Mouse (Mus musculus) lung, postnatal 0 days (tissue): ENCODE measurements around the gene Sfi1.
"Not testable (repeated sequence)": the region's sequence is repeated elsewhere in the genome, so short reads cannot be mapped to it uniquely, and the experiment has no call there.

Experiments used
- CTCF ChIP-seq: IDR thresholded peaks from 2 replicates; pipeline ENCODE4 v1.5.1; 2016; ENCODE audit warnings: antibody characterized with exemption, mild to moderate bottlenecking
- EP300 ChIP-seq: IDR thresholded peaks from 2 replicates; pipeline ENCODE4 v1.6.1; 2016; ENCODE audit warnings: antibody characterized with exemption, mild to moderate bottlenecking, control low read depth

GRCm38 (mm10) chr11:3129276-3129675 lies 64.0 kb downstream of the Sfi1 start:
- TF ChIP-seq CTCF, EP300: not testable (repeated sequence)
